Mouse (Mus musculus): ENCODE measurements around the gene Vkorc1. TPM values are rescaled to one million over a fixed set of nuclear protein-coding genes. Genes with fewer than 3 reads are reported as not detected.

Gene Vkorc1
- polyA plus RNA-seq, 1 experiment from 2014 or later: 47.8 TPM

DNA sequence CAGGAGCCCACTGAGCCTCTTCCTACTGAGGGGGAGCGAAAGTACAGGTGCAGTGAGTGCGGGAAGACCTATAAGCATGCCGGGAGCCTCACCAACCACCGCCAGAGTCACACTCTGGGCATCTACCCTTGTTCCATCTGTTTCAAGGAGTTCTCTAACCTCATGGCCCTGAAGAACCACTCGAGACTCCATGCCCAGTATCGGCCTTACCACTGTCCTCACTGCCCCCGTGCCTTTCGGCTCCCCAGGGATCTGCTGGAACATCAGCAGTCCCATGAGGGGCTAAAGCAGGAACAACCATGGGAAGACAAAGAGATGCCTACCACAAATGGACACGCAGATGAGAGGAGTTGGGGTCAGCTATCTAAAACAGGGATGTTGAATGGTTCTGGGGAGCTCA, 16.1 kb downstream of the Vkorc1 start:
- Histone ChIP-seq H3K27me3 (ENCODE audit: control insufficient read depth, insufficient read depth, low read length) (no peaks in the 10 kb centered on the region), H3K4me2 (ENCODE audit: low read depth, low read length, severe bottlenecking) (no peak overlapping the region), H3K9ac (ENCODE audit: low read length) (no peak overlapping the region), H3K4me1 (replicated peaks; ENCODE audit: control insufficient read depth, insufficient read depth, low read length) (peaks cover 9% of the 10 kb centered on the region), H3K4me3 (ENCODE audit: low read depth, low read length) (no peak overlapping the region), H3K27ac (ENCODE audit: low read depth, low read length) (no peak overlapping the region), H3K36me3 (ENCODE audit: control insufficient read depth, insufficient read depth, low read length) (peaks cover 45% of the 10 kb centered on the region), H3K9me3 (ENCODE audit: control insufficient read depth, low read length) (no peaks in the 10 kb centered on the region)
- WGBS: 93% methylated on average over 9 of the region's 9 CpGs
- DNase-seq (ENCODE audit: low spot score) (no peak), ATAC-seq (replicated peaks; ENCODE audit: low FRiP score) (no peak)

DNA sequence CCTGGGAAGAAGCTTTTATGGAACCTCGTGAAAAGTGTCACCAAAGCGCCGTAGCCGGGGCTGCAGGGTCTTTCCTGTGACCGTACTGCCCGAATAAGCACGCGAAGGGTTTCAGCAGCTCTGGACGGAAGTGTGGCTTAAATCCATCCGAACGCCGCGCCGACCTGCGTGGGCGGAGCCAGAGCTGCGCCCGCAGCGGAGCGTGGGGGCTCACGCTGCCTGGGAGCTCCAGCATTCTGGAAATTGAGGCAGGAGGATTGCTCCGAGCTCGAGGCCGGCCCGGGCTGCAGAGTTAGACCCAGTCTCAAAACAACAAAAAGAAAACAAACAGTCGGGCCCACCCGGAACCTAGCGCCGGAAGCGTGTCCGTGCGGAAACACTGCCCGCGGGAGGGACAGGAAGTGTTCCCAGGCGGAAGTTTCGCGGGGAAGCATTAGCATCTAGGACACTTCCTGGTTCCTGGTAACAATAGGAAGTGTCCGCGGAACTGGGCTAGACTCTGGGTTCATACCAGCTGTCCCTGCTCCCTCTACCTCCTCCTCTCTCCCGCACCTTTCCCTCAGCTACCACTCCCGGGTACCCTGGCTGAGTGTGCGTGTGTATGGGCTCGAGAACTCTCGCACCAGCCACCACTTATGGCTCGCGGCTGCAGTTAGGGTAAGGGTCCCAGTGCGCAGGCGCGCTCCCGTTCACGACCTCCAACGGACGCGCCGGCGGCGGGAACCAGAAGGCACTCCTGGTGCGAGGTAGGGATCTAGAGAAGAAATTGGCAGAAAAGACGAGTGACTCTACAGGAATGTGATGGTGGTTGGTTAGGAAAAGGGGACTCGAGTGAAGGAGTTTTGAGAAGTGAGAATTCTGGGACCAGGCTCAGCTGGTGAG, 18.7 kb downstream of the Vkorc1 start, which contains the start of gene Zfp668:
Gene Zfp668 (minus strand): TSS at position 362 of the 882 bp plus-strand sequence.
- H3K9ac ChIP-seq (ENCODE audit: low read length): peak within 1 kb of the TSS; percentile 93
- DNase-seq (ENCODE audit: low spot score): peak; percentile 94
- under 1% methylated on average over 60 of the region's 60 CpGs for WGBS
- H3K27ac ChIP-seq (ENCODE audit: low read depth, low read length): peak within 1 kb of the TSS; percentile 97
- peaks cover 25% of the 10 kb centered on the region for H3K36me3 ChIP-seq (ENCODE audit: control insufficient read depth, insufficient read depth, low read length)
- peak within 1 kb of the TSS; percentile 95 for H3K4me3 ChIP-seq (ENCODE audit: low read depth, low read length)
- no peaks in the 10 kb centered on the region for H3K27me3 ChIP-seq (ENCODE audit: control insufficient read depth, insufficient read depth, low read length)
- peaks cover 13% of the 10 kb centered on the region; the same call in 1 of the 2 replicates for H3K4me1 ChIP-seq (replicated peaks; ENCODE audit: control insufficient read depth, insufficient read depth, low read length)
- peak within 1 kb of the TSS; percentile 87 for H3K4me2 ChIP-seq (ENCODE audit: low read depth, low read length, severe bottlenecking)
- peak; percentile 64 for ATAC-seq (replicated peaks; ENCODE audit: low FRiP score)
- no peaks in the 10 kb centered on the region for H3K9me3 ChIP-seq (ENCODE audit: control insufficient read depth, low read length)

DNA sequence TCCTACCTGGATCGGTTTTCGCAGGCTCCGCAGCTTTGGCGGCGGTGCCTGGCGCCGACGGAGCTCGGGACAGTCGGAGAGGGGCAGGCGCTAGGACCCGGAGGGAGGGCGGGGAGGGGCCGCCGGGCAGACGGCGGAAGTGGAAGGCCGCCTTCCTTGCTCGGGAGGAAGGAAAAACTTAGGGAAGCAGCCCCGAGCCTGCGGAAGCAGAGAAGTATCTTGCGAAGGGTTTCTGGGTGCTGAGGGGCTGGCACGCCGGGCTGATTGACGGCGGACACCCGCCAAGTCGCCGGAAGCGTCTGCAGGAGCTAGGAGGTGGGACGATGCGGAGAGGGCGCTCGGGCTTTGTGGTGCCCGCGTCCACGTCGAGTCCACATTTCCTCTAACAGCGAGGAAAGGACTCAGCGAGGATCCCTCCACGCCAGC, 19.4 kb downstream of the Vkorc1 start, which contains the start of gene Zfp646:
Gene Zfp646 (plus strand): TSS at position 181 of the 426 bp plus-strand sequence.
- Histone ChIP-seq H3K4me2 (ENCODE audit: low read depth, low read length, severe bottlenecking) (peak within 1 kb of the TSS; percentile 87), H3K4me3 (ENCODE audit: low read depth, low read length) (peak within 1 kb of the TSS; percentile 95), H3K36me3 (ENCODE audit: control insufficient read depth, insufficient read depth, low read length) (peaks cover 18% of the 10 kb centered on the region), H3K27me3 (ENCODE audit: control insufficient read depth, insufficient read depth, low read length) (no peaks in the 10 kb centered on the region), H3K9ac (ENCODE audit: low read length) (peak within 1 kb of the TSS; percentile 93), H3K27ac (ENCODE audit: low read depth, low read length) (peak within 1 kb of the TSS; percentile 97), H3K4me1 (replicated peaks; ENCODE audit: control insufficient read depth, insufficient read depth, low read length) (peaks cover 13% of the 10 kb centered on the region; the same call in 1 of the 2 replicates), H3K9me3 (ENCODE audit: control insufficient read depth, low read length) (no peaks in the 10 kb centered on the region)
- DNase-seq (ENCODE audit: low spot score) (peak; percentile 95), ATAC-seq (replicated peaks; ENCODE audit: low FRiP score) (peak; percentile 86)
- WGBS: 0% methylated on average over 41 of the region's 41 CpGs

DNA sequence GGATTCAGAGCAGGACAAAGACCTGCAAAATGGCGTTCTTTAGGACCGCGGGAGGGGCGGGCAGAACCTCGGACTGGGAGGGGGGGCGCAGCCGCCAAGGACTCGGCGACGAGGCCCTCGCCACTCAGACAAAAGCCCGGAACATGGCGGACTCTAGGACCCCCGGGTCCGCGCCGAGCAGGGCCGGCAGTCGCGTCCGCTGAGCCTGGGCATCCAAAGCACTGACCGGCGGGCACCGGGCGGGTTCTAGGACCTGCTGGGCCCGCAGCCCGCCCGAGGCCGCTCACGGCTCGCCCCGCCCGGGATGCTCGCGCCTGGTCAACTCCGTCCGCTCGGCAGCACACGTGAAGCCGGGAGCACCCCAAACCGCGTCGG, 19.8 kb downstream of the Vkorc1 start:
- peak overlapping the region; percentile 93 for H3K9ac ChIP-seq (ENCODE audit: low read length)
- under 1% methylated on average over 43 of the region's 43 CpGs for WGBS
- peak overlapping the region; percentile 97 for H3K27ac ChIP-seq (ENCODE audit: low read depth, low read length)
- DNase-seq (ENCODE audit: low spot score) (peak; percentile 99), ATAC-seq (replicated peaks; ENCODE audit: low FRiP score) (peak; percentile 95)
- no peaks in the 10 kb centered on the region for H3K27me3 ChIP-seq (ENCODE audit: control insufficient read depth, insufficient read depth, low read length)
- peaks cover 13% of the 10 kb centered on the region; the same call in 1 of the 2 replicates for H3K4me1 ChIP-seq (replicated peaks; ENCODE audit: control insufficient read depth, insufficient read depth, low read length)
- H3K9me3 ChIP-seq (ENCODE audit: control insufficient read depth, low read length): no peaks in the 10 kb centered on the region
- H3K36me3 ChIP-seq (ENCODE audit: control insufficient read depth, insufficient read depth, low read length): peaks cover 16% of the 10 kb centered on the region
- peak overlapping the region; percentile 95 for H3K4me3 ChIP-seq (ENCODE audit: low read depth, low read length)
- H3K4me2 ChIP-seq (ENCODE audit: low read depth, low read length, severe bottlenecking): peak overlapping the region; percentile 87; the same call in 1 of the 2 replicates

DNA sequence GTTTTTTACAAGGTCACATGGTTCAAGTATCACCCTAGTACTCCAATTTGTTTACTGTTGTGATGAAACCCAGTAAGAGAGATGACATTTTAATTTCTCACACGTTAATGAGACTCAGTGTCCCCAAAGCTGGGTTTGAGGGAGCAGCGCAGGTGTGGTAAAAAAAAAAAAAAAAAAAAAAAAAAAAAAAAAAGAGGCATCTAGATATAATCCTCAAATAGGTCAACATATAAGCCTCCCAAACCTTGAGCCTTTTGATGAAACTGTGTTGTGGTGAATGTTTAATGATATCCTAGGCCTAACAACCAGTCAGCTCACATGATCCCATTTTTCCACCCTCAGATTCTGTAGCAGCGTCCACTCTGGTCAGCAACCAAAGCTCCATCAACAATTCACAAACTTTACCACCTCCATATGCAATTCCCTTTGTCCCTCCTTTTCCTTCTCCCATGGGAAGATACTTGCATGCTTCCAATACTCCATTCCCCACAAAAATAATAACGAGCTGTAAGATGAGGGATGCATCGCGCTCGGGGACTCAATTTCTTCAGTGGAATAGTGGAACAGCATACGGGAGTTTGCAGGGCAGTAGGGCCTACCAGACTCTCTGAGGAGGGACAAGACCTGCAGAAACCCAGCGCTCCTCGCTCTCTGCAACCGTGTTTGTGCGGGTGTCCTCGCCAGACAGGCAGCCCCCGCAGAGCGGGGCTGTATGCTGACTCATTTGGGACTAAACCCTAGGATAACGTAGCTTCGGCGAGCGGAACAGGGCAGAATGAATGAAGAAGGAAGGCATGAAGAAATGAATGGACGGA, 20.4 kb downstream of the Vkorc1 start:
- Histone ChIP-seq H3K4me1 (replicated peaks; ENCODE audit: control insufficient read depth, insufficient read depth, low read length) (peaks cover 13% of the 10 kb centered on the region; the same call in 1 of the 2 replicates), H3K36me3 (ENCODE audit: control insufficient read depth, insufficient read depth, low read length) (peaks cover 16% of the 10 kb centered on the region), H3K9me3 (ENCODE audit: control insufficient read depth, low read length) (no peaks in the 10 kb centered on the region), H3K4me2 (ENCODE audit: low read depth, low read length, severe bottlenecking) (peak overlapping the region; percentile 70), H3K4me3 (ENCODE audit: low read depth, low read length) (peak overlapping the region; percentile 95), H3K9ac (ENCODE audit: low read length) (peak overlapping the region; percentile 93), H3K27ac (ENCODE audit: low read depth, low read length) (peak overlapping the region; percentile 97), H3K27me3 (ENCODE audit: control insufficient read depth, insufficient read depth, low read length) (no peaks in the 10 kb centered on the region)
- ATAC-seq (replicated peaks; ENCODE audit: low FRiP score) (peak; percentile 9; the same call in 1 of the 2 replicates), DNase-seq (ENCODE audit: low spot score) (no peak)
- WGBS: 4% methylated on average over 20 of the region's 20 CpGs

DNA sequence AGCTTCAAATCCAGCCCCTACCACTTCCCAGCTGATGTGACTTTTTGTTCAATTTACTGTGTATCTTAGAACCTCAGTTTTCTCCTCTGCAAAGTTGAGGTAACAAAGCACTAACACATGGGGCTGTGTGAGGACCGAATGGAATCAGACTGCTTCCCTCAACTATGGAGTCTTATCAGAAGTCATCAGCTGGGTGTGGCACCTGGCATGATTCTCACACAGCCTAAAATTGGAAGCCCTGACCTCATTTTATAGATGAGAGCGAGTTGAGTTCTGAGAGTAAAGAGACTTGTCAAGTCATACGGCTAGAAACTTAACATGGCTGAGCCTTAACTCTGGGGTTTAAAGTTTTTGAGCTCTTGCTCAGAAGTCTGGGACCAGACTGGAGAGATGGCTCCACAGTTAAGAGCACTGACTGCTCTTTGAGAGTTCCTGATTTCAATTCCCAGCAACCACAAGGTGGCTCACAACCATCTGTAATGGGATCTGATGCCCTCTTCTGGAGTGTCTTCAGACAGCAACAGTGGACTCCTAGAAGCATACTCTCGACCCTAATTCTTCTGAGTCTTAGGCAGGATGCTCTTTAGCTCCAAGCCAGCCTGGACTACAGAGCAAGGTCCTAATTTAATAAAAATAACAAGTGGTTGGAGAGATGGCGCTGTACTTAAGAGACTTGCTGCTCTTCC, 25.1 kb downstream of the Vkorc1 start:
- no peak overlapping the region for H3K4me3 ChIP-seq (ENCODE audit: low read depth, low read length)
- ATAC-seq (replicated peaks; ENCODE audit: low FRiP score) (no peak), DNase-seq (ENCODE audit: low spot score) (no peak)
- H3K36me3 ChIP-seq (ENCODE audit: control insufficient read depth, insufficient read depth, low read length): peaks cover 11% of the 10 kb centered on the region; the same call in 1 of the 2 replicates
- H3K27ac ChIP-seq (ENCODE audit: low read depth, low read length): no peak overlapping the region
- peaks cover 7% of the 10 kb centered on the region; the same call in 1 of the 2 replicates for H3K4me1 ChIP-seq (replicated peaks; ENCODE audit: control insufficient read depth, insufficient read depth, low read length)
- WGBS: 87% methylated on average over 5 of the region's 5 CpGs
- no peak overlapping the region for H3K4me2 ChIP-seq (ENCODE audit: low read depth, low read length, severe bottlenecking)
- no peaks in the 10 kb centered on the region for H3K9me3 ChIP-seq (ENCODE audit: control insufficient read depth, low read length)
- no peak overlapping the region for H3K9ac ChIP-seq (ENCODE audit: low read length)
- H3K27me3 ChIP-seq (ENCODE audit: control insufficient read depth, insufficient read depth, low read length): no peaks in the 10 kb centered on the region

DNA sequence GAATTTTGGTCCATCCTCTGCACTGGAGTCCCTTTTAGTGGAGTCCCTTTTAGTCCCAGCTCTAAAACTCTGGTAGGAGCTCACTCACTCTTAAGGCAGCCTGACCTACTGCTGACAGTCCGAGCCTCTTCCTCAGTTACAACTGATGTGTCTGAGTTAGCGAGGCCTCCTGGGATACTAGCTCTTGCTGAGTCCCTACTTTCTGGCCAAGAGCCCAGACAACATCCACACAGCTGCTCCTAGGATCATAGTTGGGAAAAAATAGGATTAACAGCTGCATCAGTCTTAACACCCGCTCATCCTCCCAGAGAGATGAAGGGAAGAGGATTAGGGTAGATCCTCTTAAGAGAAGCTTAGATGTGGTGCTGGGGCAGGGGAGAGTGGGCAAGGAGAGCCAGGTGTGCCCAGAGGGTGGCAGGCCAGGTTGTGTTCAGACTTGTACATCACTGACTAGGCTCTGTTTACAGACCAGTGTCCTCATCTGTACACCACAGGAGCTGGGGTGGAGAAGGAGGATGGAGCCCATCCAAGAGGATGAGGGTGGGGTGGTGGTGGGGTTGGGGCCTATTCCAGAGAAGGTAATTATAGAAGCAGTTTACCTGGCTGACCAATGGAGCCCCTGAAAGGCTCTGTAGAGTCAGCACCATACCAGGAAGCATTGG, 26.1 kb downstream of the Vkorc1 start:
- Histone ChIP-seq H3K27me3 (ENCODE audit: control insufficient read depth, insufficient read depth, low read length) (no peaks in the 10 kb centered on the region), H3K4me1 (replicated peaks; ENCODE audit: control insufficient read depth, insufficient read depth, low read length) (peaks cover 4% of the 10 kb centered on the region; the same call in 1 of the 2 replicates), H3K36me3 (ENCODE audit: control insufficient read depth, insufficient read depth, low read length) (peaks cover 11% of the 10 kb centered on the region; the same call in 1 of the 2 replicates), H3K9ac (ENCODE audit: low read length) (no peak overlapping the region), H3K4me3 (ENCODE audit: low read depth, low read length) (no peak overlapping the region), H3K27ac (ENCODE audit: low read depth, low read length) (no peak overlapping the region), H3K9me3 (ENCODE audit: control insufficient read depth, low read length) (no peaks in the 10 kb centered on the region), H3K4me2 (ENCODE audit: low read depth, low read length, severe bottlenecking) (no peak overlapping the region)
- WGBS: 78% methylated on average over 3 of the region's 3 CpGs
- DNase-seq (ENCODE audit: low spot score): no peak
- ATAC-seq (replicated peaks; ENCODE audit: low FRiP score): no peak

Measured in forebrain, embryonic 11.5 days (tissue).